In genomic region chr16:49838923-49839322, GRCm38 (mm10) we compare ENCODE assay signal across 18 mouse cellular contexts. TPM values are rescaled to one million over a fixed set of nuclear protein-coding genes. Genes with fewer than 3 reads are reported as not detected.
DNase-seq lines count a peak whose midpoint lies in the region; ATAC-seq lines count a peak whose summit lies in the region.
"Had no signal": no experiment of that assay in that cellular context is flagged by ENCODE, and none has a peak within 500 bp of the region (broad histone marks: within the 10 kb centered on the region; RNA-seq: fewer than 3 reads in every experiment).

No protein-coding gene starts in this region.

- no peak for ATAC-seq in erythroblast, adult 5-6 weeks (replicated peaks; ENCODE audit: low FRiP score, poor library complexity, severe bottlenecking)
- ATAC-seq in liver, embryonic 13.5 days (ENCODE audit: low read depth): no peak

- H3K9me3 ChIP-seq in erythroblast, embryonic 14.5 days (ENCODE audit: control insufficient read depth, low read length): no peaks in the 10 kb centered on the region
- no peaks in the 10 kb centered on the region for H3K9me3 ChIP-seq in liver, embryonic 13.5 days (replicated peaks)
- H3K9me3 ChIP-seq: embryonic facial prominence, embryonic 12.5 days; forebrain, embryonic 12.5 days; heart, embryonic 15.5 days; hindbrain, embryonic 12.5 days; limb, embryonic 12.5 days; neural tube, embryonic 12.5 days had no signal

- peak; percentile 50 for DNase-seq in 416B (ENCODE audit: low read depth)
- no peak for DNase-seq in liver, embryonic 13.5 days
- no peak for DNase-seq in cerebellum, postnatal 10 days
- DNase-seq in layer of hippocampus, adult 11-12 months (ENCODE audit: low spot score): no peak
- DNase-seq: gastrocnemius, postnatal 10 days; heart, postnatal 36 days; right cerebral cortex, adult 18-20 months had no signal

- peaks cover 2% of the 10 kb centered on the region for H3K36me3 ChIP-seq in erythroblast, embryonic 14.5 days (ENCODE audit: control insufficient read depth)
- no peaks in the 10 kb centered on the region for H3K36me3 ChIP-seq in liver, embryonic 13.5 days
- H3K36me3 ChIP-seq in macrophage (ENCODE audit: inconsistent target): no peaks in the 10 kb centered on the region
- H3K36me3 ChIP-seq: embryonic facial prominence, embryonic 12.5 days; forebrain, embryonic 12.5 days; heart, embryonic 15.5 days; hindbrain, embryonic 12.5 days; limb, embryonic 12.5 days; neural tube, embryonic 12.5 days had no signal

- H3K79me2 ChIP-seq in macrophage (ENCODE audit: inconsistent target): no peaks in the 10 kb centered on the region

- H3K27ac ChIP-seq in liver, embryonic 13.5 days: peak overlapping the region; percentile 99
- peak overlapping the region; percentile 94 for H3K27ac ChIP-seq in macrophage
- H3K27ac ChIP-seq: embryonic facial prominence, embryonic 12.5 days; forebrain, embryonic 12.5 days; hindbrain, embryonic 12.5 days; left cerebral cortex, adult 2 months; limb, embryonic 12.5 days; neural tube, embryonic 12.5 days had no signal

- H3K4me3 ChIP-seq in erythroblast, embryonic 14.5 days (replicated peaks): peak overlapping the region; percentile 65
- peak overlapping the region; percentile 46; the same call in 1 of the 2 replicates for H3K4me3 ChIP-seq in liver, embryonic 13.5 days (replicated peaks)
- 0 out of 2 replicates have a peak overlapping the region, but pooled peaks have one; percentile 10 for H3K4me3 ChIP-seq in macrophage (ENCODE audit: inconsistent target)
- H3K4me3 ChIP-seq: embryonic facial prominence, embryonic 12.5 days; forebrain, embryonic 12.5 days; heart, embryonic 15.5 days; hindbrain, embryonic 12.5 days; left cerebral cortex, adult 2 months; limb, embryonic 12.5 days; neural tube, embryonic 12.5 days had no signal

- H3K4me1 ChIP-seq in erythroblast, embryonic 14.5 days (ENCODE audit: control insufficient read depth): peaks cover 94% of the 10 kb centered on the region
- H3K4me1 ChIP-seq in liver, embryonic 13.5 days (replicated peaks): peaks cover 84% of the 10 kb centered on the region
- H3K4me1 ChIP-seq: embryonic facial prominence, embryonic 12.5 days; hindbrain, embryonic 12.5 days had no signal

- no peaks in the 10 kb centered on the region for H3K27me3 ChIP-seq in erythroblast, embryonic 14.5 days (ENCODE audit: control insufficient read depth)
- no peaks in the 10 kb centered on the region for H3K27me3 ChIP-seq in liver, embryonic 13.5 days
- H3K27me3 ChIP-seq: embryonic facial prominence, embryonic 12.5 days; forebrain, embryonic 12.5 days; heart, embryonic 15.5 days; hindbrain, embryonic 12.5 days; limb, embryonic 12.5 days; neural tube, embryonic 12.5 days had no signal

- 60% methylated on average over 6 of the region's 6 CpGs for WGBS in liver, embryonic 13.5 days (ENCODE audit: insufficient replicate concordance)
- 42% methylated on average over 2 of the region's 6 CpGs for WGBS in macrophage (ENCODE audit: missing documents)

- H3K9ac ChIP-seq in liver, embryonic 13.5 days: peak overlapping the region; percentile 78
- H3K9ac ChIP-seq: embryonic facial prominence, embryonic 12.5 days; forebrain, embryonic 12.5 days; heart, embryonic 15.5 days; hindbrain, embryonic 12.5 days; limb, embryonic 12.5 days; neural tube, embryonic 12.5 days had no signal

- H3K4me2 ChIP-seq in liver, embryonic 13.5 days: peak overlapping the region; percentile 75
- H3K4me2 ChIP-seq: embryonic facial prominence, embryonic 12.5 days; forebrain, embryonic 12.5 days; hindbrain, embryonic 12.5 days; limb, embryonic 12.5 days; midbrain, embryonic 11.5 days had no signal

RNA-seq across cellular contexts. Expression of gene Cd47, which starts 38.6 kb away (rescaled TPM):
- 19.2 and 22.4 TPM in 2 replicates for polyA plus RNA-seq in erythroblast, embryonic 14.5 days (2012)
- 738 and 836 TPM in 2 replicates for total RNA-seq in erythroblast, adult 5-6 weeks (2015; ENCODE audit: low replicate concordance)
- 851 and 940 TPM in 2 replicates for total RNA-seq in erythroblast, adult 5-6 weeks (2017; ENCODE audit: low replicate concordance)
- polyA plus RNA-seq in liver, embryonic 13.5 days (2015; fragmentation: Nextera tagmentation; extraction: Ambion mirVana): 301 and 344 TPM in 2 replicates
- 100 to 1,000 TPM in 25 of 26 experiments, 10 to 100 TPM in 1; 99.8 to 292 (median 199) TPM for total RNA-seq in macrophage (2018; cell fraction: chromatin; rRNA removed)
- total RNA-seq in macrophage (2018; cell fraction: cytosol; rRNA removed): 100 to 1,000 TPM; 255 to 660 (median 372) TPM
- 100 to 1,000 TPM; 189 to 618 (median 367) TPM for total RNA-seq in macrophage (2018; cell fraction: nucleus; rRNA removed)
- 220 to 294 TPM (median 226 TPM) in 3 replicates for polyA plus RNA-seq in macrophage (2018)

Comparison
In these comparisons a context has a peak if more than half of its experiments do, and no peak if none do; other contexts are left out.
1. H3K4me3 ChIP-seq: peak in every context shown above with its lines; median percentile 65 in erythroblast, embryonic 14.5 days; 46 in liver, embryonic 13.5 days; 10 in macrophage.